Mouse (Mus musculus) hindbrain, embryonic 13.5 days (tissue): ENCODE measurements around the gene Tbc1d1. TPM values are rescaled to one million over a fixed set of nuclear protein-coding genes. Genes with fewer than 3 reads are reported as not detected.

Experiments used
- ATAC-seq: fragments of 200-750 bp; cut with Nextera tagmentation; 2 replicates; pipeline ENCODE4 v1.8.0; 2017; ENCODE audit warnings: moderate TSS enrichment; ENCODE audit not compliant: low FRiP score
- H3K27ac ChIP-seq: fragments of 300-500 bp; sonication (generic); 2 replicates; pipeline ENCODE4 v1.5.1; 2015; ENCODE audit warnings: inconsistent platforms, mild to moderate bottlenecking, moderate library complexity
- H3K27me3 ChIP-seq: fragments of 300-500 bp; sonication (generic); 2 replicates; pipeline ENCODE4 v1.6.1; 2015; ENCODE audit warnings: mild to moderate bottlenecking, inconsistent platforms
- H3K36me3 ChIP-seq: fragments of 300-500 bp; sonication (generic); 2 replicates; pipeline ENCODE4 v1.6.1; 2015; ENCODE audit warnings: mild to moderate bottlenecking, inconsistent platforms
- H3K4me1 ChIP-seq: fragments of 300-500 bp; sonication (generic); replicated peaks from 2 replicates; pipeline ENCODE4 v1.6.1; 2015; ENCODE audit warnings: inconsistent platforms
- H3K4me2 ChIP-seq: fragments of 300-500 bp; sonication (generic); 2 replicates; pipeline ENCODE4 v1.6.1; 2015; ENCODE audit warnings: inconsistent platforms, mild to moderate bottlenecking, moderate library complexity
- H3K4me3 ChIP-seq: fragments of 300-500 bp; sonication (generic); 2 replicates; pipeline ENCODE4 v1.5.1; 2015; ENCODE audit warnings: mild to moderate bottlenecking, inconsistent platforms
- H3K9ac ChIP-seq: fragments of 300-500 bp; sonication (generic); 2 replicates; pipeline ENCODE4 v1.6.1; 2015; ENCODE audit warnings: mild to moderate bottlenecking, inconsistent platforms
- H3K9me3 ChIP-seq: fragments of 300-500 bp; sonication (generic); 2 replicates; pipeline ENCODE4 v1.6.1; 2016; ENCODE audit warnings: inconsistent platforms
- WGBS: fragments of 180-500 bp; shearing (Covaris S2); methylation state at CpG from one replicate; pipeline ENCODE4 v1.1.7; 2015; 5-methylcytosine and 5-hydroxymethylcytosine counted together
- polyA plus RNA-seq: library from polyadenylated mRNA; unstranded; fragments of >200 nt; fragmentation: Nextera tagmentation; extraction: Ambion mirVana; gene quantifications from 2 replicates; pipeline ENCODE4 v1.2.1, GENCODE M21; 2015

Tbc1d1 gene
- polyA plus RNA-seq, 1 experiment from 2014 or later, result 14.5 TPM

DNA sequence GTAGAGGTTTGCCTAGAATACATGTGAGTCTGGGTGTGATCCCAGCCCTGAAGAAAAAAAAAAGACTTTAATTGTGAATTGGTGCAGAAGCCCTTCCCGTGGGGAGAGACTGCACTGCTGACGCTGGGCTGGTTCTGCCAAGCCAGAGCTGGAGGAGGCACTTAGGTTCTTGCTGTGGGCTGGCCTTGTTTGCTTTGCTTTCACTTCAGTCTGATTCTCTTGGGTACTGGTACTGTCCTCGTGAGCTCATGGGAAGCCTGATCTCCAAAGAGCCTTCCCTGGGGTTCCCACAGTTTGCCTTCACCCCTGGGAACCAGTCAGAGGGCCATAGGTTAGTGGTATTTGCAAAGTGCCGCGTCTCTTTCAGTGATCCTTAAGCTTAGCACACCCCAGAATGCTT, 135.6 kb downstream of the Tbc1d1 start:
- H3K27ac ChIP-seq, result no peak overlapping the region
- ATAC-seq, result no peak
- no peak overlapping the region for H3K9ac ChIP-seq
- no peak overlapping the region for H3K4me2 ChIP-seq
- no peaks in the 10 kb centered on the region for H3K9me3 ChIP-seq
- H3K4me3 ChIP-seq, result no peak overlapping the region
- 71% methylated on average over 5 of the region's 5 CpGs for WGBS
- 0 out of 2 replicates have a peak, but pooled peaks cover 20% of the 10 kb centered on the region for H3K36me3 ChIP-seq
- no peaks in the 10 kb centered on the region for H3K27me3 ChIP-seq
- H3K4me1 ChIP-seq, result 0 out of 2 replicates have a peak, but pooled peaks cover 3% of the 10 kb centered on the region

DNA sequence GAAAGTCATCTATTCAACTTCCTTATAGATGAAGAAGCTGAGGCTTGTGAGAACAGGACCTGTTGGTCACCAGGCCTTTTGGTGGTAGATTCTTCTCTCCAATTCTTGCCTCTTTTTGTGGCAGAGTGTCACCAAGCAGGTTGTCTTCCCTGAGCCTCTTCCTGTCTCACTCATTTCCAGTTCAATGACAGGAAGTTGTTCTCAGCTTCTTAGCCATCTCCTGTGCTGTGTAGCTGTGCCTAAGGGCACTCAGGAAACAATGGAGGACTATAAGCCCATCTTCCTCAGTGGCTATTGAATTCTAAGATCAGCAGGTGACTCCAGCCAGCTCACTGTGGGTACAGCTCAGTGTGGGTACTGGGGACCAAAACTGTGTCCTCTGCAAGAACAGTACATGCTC, 139.5 kb downstream of the Tbc1d1 start:
- no peak for ATAC-seq
- H3K4me3 ChIP-seq, result no peak overlapping the region
- H3K4me1 ChIP-seq, result peaks cover 18% of the 10 kb centered on the region
- H3K36me3 ChIP-seq, result 0 out of 2 replicates have a peak, but pooled peaks cover 6% of the 10 kb centered on the region
- no peak overlapping the region for H3K27ac ChIP-seq
- H3K9ac ChIP-seq, result no peak overlapping the region
- H3K4me2 ChIP-seq, result no peak overlapping the region
- H3K27me3 ChIP-seq, result no peaks in the 10 kb centered on the region
- no peaks in the 10 kb centered on the region for H3K9me3 ChIP-seq

DNA sequence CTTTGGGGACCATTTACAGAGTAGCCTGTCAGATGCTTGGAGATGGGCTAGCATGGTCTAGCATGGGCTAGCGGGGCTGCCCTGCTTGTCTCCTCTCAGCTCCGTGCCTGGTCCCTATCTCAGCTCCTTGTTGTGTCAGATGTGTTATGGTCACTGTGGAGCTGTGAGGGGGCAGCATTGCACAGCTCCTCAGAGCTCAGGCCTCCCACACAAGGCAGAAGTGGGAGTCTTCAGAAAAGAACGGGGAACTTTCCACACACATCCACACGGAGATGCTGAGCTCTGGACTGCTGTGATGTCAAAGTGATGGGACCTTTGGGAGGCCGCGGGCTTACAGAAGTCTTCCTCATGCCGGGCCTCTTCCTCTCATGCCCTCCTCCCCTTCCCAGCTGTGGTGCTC, 140.2 kb downstream of the Tbc1d1 start:
- H3K36me3 ChIP-seq, result 0 out of 2 replicates have a peak, but pooled peaks cover 6% of the 10 kb centered on the region
- H3K4me2 ChIP-seq, result no peak overlapping the region
- H3K9ac ChIP-seq, result no peak overlapping the region
- no peaks in the 10 kb centered on the region for H3K27me3 ChIP-seq
- 90% methylated on average over 7 of the region's 7 CpGs for WGBS
- no peak overlapping the region for H3K27ac ChIP-seq
- no peak for ATAC-seq
- H3K4me3 ChIP-seq, result no peak overlapping the region
- H3K4me1 ChIP-seq, result peaks cover 25% of the 10 kb centered on the region
- no peaks in the 10 kb centered on the region for H3K9me3 ChIP-seq

DNA sequence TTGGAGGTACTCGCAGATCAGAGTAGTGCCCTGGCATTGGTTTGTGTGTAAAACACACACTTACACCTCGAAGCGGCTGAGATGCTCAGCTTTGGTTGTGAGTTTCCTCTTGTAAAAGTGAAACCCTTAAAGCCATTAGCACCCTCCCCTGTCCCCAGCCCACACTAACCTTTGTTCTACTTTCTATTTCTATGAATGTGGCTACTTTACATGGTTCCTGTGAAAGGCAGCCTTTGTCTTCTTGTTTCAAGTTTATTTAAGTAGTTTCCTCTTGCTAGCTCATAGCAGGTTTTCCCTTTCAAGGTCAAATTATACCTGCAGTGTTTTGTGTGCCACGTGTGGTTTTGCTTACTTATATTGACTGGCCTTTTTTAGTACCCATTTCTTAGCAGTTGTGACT, 141.0 kb downstream of the Tbc1d1 start:
- H3K4me2 ChIP-seq, result no peak overlapping the region
- H3K4me1 ChIP-seq, result peaks cover 25% of the 10 kb centered on the region
- H3K9me3 ChIP-seq, result no peaks in the 10 kb centered on the region
- no peaks in the 10 kb centered on the region for H3K27me3 ChIP-seq
- no peak overlapping the region for H3K27ac ChIP-seq
- no peak overlapping the region for H3K4me3 ChIP-seq
- ATAC-seq, result no peak
- WGBS, result 85% methylated on average over 4 of the region's 4 CpGs
- H3K36me3 ChIP-seq, result 0 out of 2 replicates have a peak, but pooled peaks cover 6% of the 10 kb centered on the region
- H3K9ac ChIP-seq, result no peak overlapping the region

DNA sequence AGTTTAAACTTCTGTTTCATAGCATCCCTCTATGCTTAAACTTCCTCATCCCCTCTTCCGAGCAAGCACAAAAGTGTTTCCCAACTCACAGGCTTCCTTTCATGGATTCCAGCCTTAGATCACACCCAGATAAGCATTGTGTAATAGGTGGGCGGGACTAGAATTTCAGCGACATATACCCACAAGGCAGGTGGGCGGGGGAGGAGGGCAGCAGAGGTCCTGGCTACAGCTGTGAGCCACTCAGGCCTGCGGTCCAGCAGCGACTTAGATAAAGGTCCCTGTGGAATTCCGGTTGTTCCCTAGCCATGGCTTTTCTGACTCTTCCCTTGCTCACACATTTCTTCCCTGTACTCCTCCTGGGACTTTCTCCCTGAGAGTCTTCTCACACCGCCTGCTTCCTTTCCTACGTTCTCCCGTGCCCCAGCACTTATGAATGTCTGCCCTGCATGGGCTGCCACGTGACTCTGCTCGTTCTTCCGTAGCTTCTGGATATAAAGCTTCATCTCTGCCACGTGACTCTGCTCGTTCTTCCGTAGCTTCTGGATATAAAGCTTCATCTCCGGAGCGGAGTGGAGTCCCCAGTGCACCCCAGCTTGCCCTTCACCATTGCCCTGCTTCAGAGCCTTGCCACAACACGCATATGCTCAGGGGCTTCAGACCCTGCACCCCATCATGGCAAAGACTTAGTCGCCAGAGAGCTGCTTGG, 142.4 kb downstream of the Tbc1d1 start:
- peak overlapping the region; percentile 18; the same call in 1 of the 2 replicates for H3K27ac ChIP-seq
- peaks cover 25% of the 10 kb centered on the region for H3K4me1 ChIP-seq
- peak; percentile 43; the same call in 1 of the 2 replicates for ATAC-seq
- H3K9ac ChIP-seq, result peak overlapping the region; percentile 40; the same call in 1 of the 2 replicates
- peak overlapping the region; percentile 34 for H3K4me2 ChIP-seq
- no peaks in the 10 kb centered on the region for H3K9me3 ChIP-seq
- WGBS, result 40% methylated on average over 20 of the region's 20 CpGs
- H3K27me3 ChIP-seq, result no peaks in the 10 kb centered on the region
- H3K36me3 ChIP-seq, result 0 out of 2 replicates have a peak, but pooled peaks cover 6% of the 10 kb centered on the region
- H3K4me3 ChIP-seq, result no peak overlapping the region; the same call in 1 of the 2 replicates

DNA sequence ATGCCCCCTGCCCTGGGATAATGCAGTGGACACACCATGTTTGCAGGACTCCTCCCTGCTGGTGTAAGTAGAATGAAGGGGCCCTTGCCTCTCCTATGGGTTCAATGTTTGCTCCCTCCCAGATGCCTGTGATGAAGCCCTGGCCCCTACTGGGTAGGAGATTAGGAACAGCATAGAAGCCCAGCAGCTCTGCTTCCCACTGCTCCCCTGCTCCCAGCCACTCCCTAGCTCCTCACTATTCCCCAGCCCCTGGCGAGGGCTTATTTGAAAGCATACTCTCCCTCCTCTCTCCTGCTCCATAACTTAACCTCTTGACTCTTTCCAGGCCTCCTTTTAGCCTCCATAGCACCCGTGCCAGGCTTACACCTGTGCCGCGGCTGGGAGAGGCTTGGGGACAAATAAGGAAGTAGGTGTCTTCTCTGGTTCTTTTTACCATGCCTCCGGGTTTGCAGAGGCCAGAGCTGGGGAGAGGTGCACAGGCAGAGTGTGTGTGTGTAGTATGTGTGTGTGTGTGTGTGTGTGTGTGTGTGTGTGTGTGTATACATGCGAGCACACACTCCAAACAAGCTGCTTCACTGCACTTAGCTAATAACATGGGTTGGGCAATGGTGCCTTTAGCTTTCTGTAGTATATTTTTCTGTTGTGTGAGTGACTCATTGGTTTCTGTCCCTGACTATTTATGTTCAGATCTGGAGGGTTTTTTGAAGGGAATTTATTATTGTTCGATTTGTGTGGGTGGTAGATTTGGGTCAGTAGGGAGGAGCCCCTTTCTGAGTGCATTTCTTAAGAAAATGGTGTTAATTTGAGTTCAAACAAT, 143.6 kb downstream of the Tbc1d1 start:
- no peak overlapping the region for H3K4me3 ChIP-seq
- no peak for ATAC-seq
- H3K27ac ChIP-seq, result no peak overlapping the region
- H3K9me3 ChIP-seq, result no peaks in the 10 kb centered on the region
- H3K27me3 ChIP-seq, result no peaks in the 10 kb centered on the region
- H3K4me1 ChIP-seq, result peaks cover 25% of the 10 kb centered on the region
- H3K4me2 ChIP-seq, result no peak overlapping the region
- 0 out of 2 replicates have a peak, but pooled peaks cover 1% of the 10 kb centered on the region for H3K36me3 ChIP-seq
- WGBS, result 79% methylated on average over 7 of the region's 7 CpGs
- H3K9ac ChIP-seq, result no peak overlapping the region

DNA sequence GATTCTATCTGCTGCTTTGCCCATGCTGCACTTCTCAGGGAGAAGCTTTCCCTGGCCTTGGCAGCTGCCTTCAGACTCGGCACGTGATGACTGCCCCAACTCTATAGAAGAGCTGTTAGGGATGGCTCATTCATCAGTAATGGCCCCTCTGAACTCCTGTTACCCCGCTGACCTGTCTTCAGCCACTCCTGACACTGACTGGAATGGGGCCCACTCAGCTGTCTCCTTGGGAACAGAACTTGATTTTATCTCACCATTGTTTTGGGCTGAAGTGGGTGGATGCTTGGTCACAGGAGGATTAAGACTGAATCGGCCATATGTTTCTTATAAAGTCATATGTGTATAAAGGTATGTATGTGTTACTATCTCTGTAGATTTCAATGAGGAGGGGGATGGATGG, 145.1 kb downstream of the Tbc1d1 start:
- H3K36me3 ChIP-seq, result peaks cover 5% of the 10 kb centered on the region
- 51% methylated on average over 4 of the region's 4 CpGs for WGBS
- ATAC-seq, result no peak
- no peaks in the 10 kb centered on the region for H3K9me3 ChIP-seq
- H3K4me2 ChIP-seq, result no peak overlapping the region
- H3K4me1 ChIP-seq, result peaks cover 25% of the 10 kb centered on the region
- no peak overlapping the region for H3K9ac ChIP-seq
- H3K4me3 ChIP-seq, result no peak overlapping the region
- H3K27ac ChIP-seq, result no peak overlapping the region
- no peaks in the 10 kb centered on the region for H3K27me3 ChIP-seq

DNA sequence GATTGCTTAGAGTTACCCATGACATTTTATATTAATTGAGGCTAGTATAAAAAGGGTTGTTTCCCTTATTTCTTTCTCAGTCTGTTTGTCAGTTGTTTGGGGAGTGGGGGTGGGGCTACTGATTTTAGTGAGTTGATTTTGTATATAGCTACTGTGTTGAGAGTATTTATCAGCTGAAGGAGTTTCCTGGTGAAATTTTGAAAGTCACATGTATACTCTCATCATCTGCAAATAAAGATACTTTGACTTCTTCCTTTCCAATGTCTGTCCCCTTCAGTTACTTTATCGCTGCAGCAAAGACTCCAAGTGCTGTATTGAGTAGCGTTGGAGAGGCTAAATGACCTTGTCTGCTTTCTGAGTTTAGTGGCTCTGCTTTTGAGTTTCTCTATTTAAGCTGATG, 151.2 kb downstream of the Tbc1d1 start:
- WGBS, result 97% methylated on average over 2 of the region's 2 CpGs
- Histone ChIP-seq H3K9me3 (peaks cover 5% of the 10 kb centered on the region; the same call in 1 of the 2 replicates), H3K36me3 (peaks cover 18% of the 10 kb centered on the region), H3K27ac (no peak overlapping the region), H3K27me3 (no peaks in the 10 kb centered on the region), H3K4me2 (no peak overlapping the region), H3K9ac (no peak overlapping the region), H3K4me3 (no peak overlapping the region), H3K4me1 (peaks cover 3% of the 10 kb centered on the region)
- ATAC-seq, result no peak

DNA sequence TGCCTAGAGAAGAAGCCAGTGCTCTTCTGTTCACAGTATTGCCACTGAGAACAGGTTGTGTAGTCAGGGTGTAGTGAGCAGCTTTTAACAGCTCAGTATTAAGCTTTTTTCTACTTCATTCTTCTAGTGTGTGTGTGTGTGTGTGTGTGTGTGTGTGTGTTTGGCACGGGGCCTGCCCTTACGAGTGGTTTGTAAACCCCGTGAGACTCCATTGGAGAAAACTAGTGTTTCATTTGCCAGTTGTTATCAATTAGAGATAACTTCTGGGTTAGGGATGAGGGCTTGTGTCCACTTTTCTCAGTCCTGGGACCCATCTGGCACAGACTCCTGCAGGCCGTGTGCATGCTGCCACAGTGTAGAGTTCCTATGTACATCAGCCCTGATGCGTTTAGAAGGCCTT, 156.2 kb downstream of the Tbc1d1 start:
- Histone ChIP-seq H3K9ac (no peak overlapping the region), H3K27ac (0 out of 2 replicates have a peak overlapping the region, but pooled peaks have one; percentile 13), H3K4me1 (peaks cover 30% of the 10 kb centered on the region), H3K4me3 (no peak overlapping the region), H3K27me3 (no peaks in the 10 kb centered on the region), H3K36me3 (peaks cover 6% of the 10 kb centered on the region), H3K4me2 (no peak overlapping the region), H3K9me3 (no peaks in the 10 kb centered on the region)
- WGBS, result 49% methylated on average over 5 of the region's 5 CpGs
- no peak for ATAC-seq

DNA sequence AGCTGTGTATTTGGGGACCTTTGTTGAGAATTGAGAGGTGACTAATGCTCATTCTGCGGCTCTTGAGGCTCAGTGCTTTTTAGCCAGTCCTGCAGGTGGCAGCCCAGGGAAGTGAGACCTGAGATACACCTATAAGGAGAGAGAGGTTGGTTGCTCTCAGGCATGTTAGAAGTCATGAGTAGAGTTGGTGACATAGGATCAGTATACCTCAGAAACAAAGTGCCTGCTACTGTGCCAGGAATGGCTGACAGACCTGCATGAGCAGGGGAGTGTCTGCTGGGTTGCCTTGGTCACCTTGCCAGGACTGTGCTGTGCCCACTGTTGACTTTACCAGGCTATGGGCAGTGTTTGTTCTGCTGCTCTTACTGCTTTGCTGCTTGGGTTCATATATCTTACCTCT, 157.4 kb downstream of the Tbc1d1 start:
- Histone ChIP-seq H3K4me1 (peaks cover 30% of the 10 kb centered on the region), H3K4me2 (no peak overlapping the region), H3K4me3 (no peak overlapping the region), H3K36me3 (peaks cover 6% of the 10 kb centered on the region), H3K9me3 (no peaks in the 10 kb centered on the region), H3K27me3 (no peaks in the 10 kb centered on the region), H3K27ac (peak overlapping the region; percentile 60), H3K9ac (no peak overlapping the region)
- ATAC-seq, result peak; percentile 19; the same call in 1 of the 2 replicates
- 83% methylated on average over 1 of the region's 1 CpGs for WGBS

DNA sequence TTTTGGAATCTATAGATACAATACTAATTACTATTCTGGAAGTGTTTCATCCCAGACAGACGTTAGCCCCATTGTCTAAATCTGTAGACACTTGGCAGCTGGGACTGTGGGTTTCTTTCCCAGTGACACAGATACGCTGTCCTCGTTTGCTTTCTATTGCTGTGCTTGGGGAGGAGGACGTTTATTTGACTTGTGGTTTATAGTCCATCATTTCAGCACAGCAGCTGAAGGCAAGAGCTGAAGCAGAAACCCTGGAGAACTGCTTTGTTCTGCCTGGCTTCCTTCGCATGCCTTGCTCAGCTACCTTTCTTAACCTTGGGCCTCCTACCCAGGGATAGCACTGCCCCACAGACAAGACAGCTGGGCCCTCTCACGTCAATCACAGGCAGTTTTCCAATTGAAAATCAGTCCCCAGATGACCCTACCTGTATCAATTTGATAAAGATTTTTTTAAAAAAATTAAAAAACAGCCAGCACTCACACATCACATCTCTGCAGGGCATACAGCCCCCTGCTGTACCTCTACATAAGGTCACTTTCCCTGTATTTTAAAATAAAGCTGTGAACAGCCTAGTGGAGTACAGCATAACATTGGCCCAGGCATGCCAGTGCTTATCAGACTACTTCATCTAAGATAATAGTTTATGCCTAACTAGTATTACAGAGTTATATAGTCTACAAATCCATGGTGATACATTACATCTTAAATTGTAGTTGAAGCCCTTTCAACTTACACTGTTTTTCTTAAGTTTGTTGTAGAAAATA, 158.4 kb downstream of the Tbc1d1 start:
- Histone ChIP-seq H3K27ac (peak overlapping the region; percentile 83), H3K4me1 (peaks cover 30% of the 10 kb centered on the region), H3K9ac (0 out of 2 replicates have a peak overlapping the region, but pooled peaks have one; percentile 3), H3K27me3 (no peaks in the 10 kb centered on the region), H3K4me2 (no peak overlapping the region), H3K36me3 (peaks cover 10% of the 10 kb centered on the region), H3K4me3 (no peak overlapping the region), H3K9me3 (no peaks in the 10 kb centered on the region)
- ATAC-seq, result peak; percentile 77
- 17% methylated on average over 6 of the region's 6 CpGs for WGBS

DNA sequence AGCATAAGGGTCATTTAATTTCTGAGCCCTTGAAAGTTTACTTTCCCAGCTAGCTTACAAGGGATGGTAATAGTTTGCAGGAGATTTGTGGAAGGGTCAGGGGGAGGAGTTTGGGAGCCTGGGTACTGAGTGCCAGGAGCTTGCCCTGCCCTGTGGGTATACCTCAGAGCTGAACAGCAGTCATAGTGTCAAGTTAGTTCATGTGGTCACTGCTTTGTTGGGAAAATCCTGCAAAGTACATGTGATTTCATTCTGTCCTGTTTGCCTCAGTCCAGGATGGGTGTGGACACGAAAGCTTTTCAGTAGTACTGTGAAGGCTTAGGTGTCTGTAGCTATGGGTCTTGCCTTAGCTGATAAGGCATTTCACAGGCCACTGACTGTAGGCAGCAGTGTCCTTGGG, 159.0 kb downstream of the Tbc1d1 start:
- peak overlapping the region; percentile 58 for H3K27ac ChIP-seq
- 92% methylated on average over 1 of the region's 1 CpGs for WGBS
- ATAC-seq, result no peak

More for the DNA sequence above, 159.0 kb downstream of the Tbc1d1 start:
- peaks cover 14% of the 10 kb centered on the region for H3K36me3 ChIP-seq
- H3K4me1 ChIP-seq, result peaks cover 30% of the 10 kb centered on the region
- no peaks in the 10 kb centered on the region for H3K27me3 ChIP-seq
- no peaks in the 10 kb centered on the region for H3K9me3 ChIP-seq
- H3K9ac ChIP-seq, result no peak overlapping the region
- no peak overlapping the region for H3K4me2 ChIP-seq
- no peak overlapping the region for H3K4me3 ChIP-seq
